Mouse (Mus musculus) MEL (cell line): ENCODE results near the gene Auts2.

Experiments used
- CTCF ChIP-seq, 3 experiments: IDR thresholded peaks in 2 of 3; conservative IDR thresholded peaks in 1 of 3; 2 replicates each; pipeline ENCODE4 v1.5.1; 2011 to 2012; ENCODE audit warnings: low read length in 3 of 3, low read depth in 2 of 3, mild to moderate bottlenecking in 2 of 3, improper control_type of control experiment in 1 of 3, inconsistent platforms in 1 of 3, mixed read lengths in 1 of 3, moderate library complexity in 1 of 3; ENCODE audit not compliant: control insufficient read depth in 1 of 3, insufficient read depth in 1 of 3, poor library complexity in 1 of 3, severe bottlenecking in 1 of 3
- ELF1 ChIP-seq: IDR thresholded peaks from 2 replicates; pipeline ENCODE4 v1.6.1; 2014; ENCODE audit warnings: low read depth, mild to moderate bottlenecking, inconsistent platforms, low read length, improper control_type of control experiment, moderate library complexity
- EP300 ChIP-seq, 2 experiments: IDR thresholded peaks; 2 replicates each; pipeline ENCODE4 v1.6.1; 2011; ENCODE audit warnings: improper control_type of control experiment in 2 of 2, low read length in 2 of 2, low read depth in 1 of 2, mild to moderate bottlenecking in 1 of 2
- MEF2A ChIP-seq: IDR thresholded peaks from 2 replicates; pipeline ENCODE4 v1.6.1; 2014; ENCODE audit warnings: low read depth, mild to moderate bottlenecking, inconsistent platforms, low read length, improper control_type of control experiment; ENCODE audit not compliant: poor library complexity, insufficient replicate concordance, severe bottlenecking; ENCODE audit errors: extremely low read depth
- POLR2A ChIP-seq, 2 experiments: IDR thresholded peaks; 2 replicates each; pipeline ENCODE4 v1.6.1; 2011 to 2012; ENCODE audit warnings: low read length in 2 of 2, mild to moderate bottlenecking in 2 of 2, control low read depth in 1 of 2, improper control_type of control experiment in 1 of 2, low read depth in 1 of 2, moderate library complexity in 1 of 2; ENCODE audit not compliant: control insufficient read depth in 1 of 2, insufficient read depth in 1 of 2, poor library complexity in 1 of 2
- POLR2AphosphoS2 ChIP-seq: IDR thresholded peaks from 2 replicates; pipeline ENCODE4 v1.6.1; 2011; ENCODE audit warnings: low read length, improper control_type of control experiment
- SIN3A ChIP-seq: IDR thresholded peaks from 2 replicates; pipeline ENCODE4 v1.6.1; 2012; ENCODE audit warnings: low read length, improper control_type of control experiment, inconsistent platforms
- TBP ChIP-seq: IDR thresholded peaks from 2 replicates; pipeline ENCODE4 v1.8.0; 2011; ENCODE audit warnings: low read depth, low read length, improper control_type of control experiment
- UBTF ChIP-seq: IDR thresholded peaks from 2 replicates; pipeline ENCODE4 v1.6.1; 2012; ENCODE audit warnings: low read depth, mild to moderate bottlenecking, inconsistent platforms, low read length, improper control_type of control experiment, moderate library complexity, borderline replicate concordance; ENCODE audit not compliant: insufficient read depth

DNA sequence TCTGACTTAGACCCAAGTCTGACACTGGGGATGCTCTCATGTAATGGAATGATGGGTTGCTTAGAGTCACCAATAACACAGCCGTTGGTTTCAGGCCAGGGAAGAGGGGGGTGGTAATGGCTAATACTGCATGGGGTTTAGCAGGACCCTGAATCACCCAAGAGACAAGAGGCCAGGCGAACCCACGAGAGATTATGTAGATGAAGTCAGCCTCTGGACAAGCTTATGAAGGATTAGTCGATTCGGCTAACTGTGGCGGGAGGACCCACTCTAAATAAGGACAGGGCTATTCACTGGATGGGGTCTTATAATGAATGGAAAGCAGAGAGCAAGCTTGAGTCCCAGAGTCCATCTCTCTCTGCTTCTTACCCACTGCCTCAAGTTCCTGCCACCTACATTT, 1084.4 kb downstream of the Auts2 start:
- TF ChIP-seq CTCF (IDR thresholded peaks at IDR 0.05 in 2 of 3, conservative IDR thresholded peaks at IDR 0.05 in 1 of 3; ENCODE audit: control insufficient read depth in 1 of 3, insufficient read depth in 1 of 3, low read depth in 2 of 3, low read length in 3 of 3, poor library complexity in 1 of 3, severe bottlenecking in 1 of 3) = no peak
- TF ChIP-seq MEF2A = no peak
- no peak for TF ChIP-seq POLR2A (IDR thresholded peaks at IDR 0.05; ENCODE audit: control insufficient read depth in 1 of 2, insufficient read depth in 1 of 2, low read depth in 1 of 2, low read length in 2 of 2, poor library complexity in 1 of 2)
- no peak for TF ChIP-seq SIN3A
- TF ChIP-seq EP300 (IDR thresholded peaks at IDR 0.05; ENCODE audit: low read depth in 1 of 2, low read length in 2 of 2) = no peak
- no peak for TF ChIP-seq TBP
- no peak for TF ChIP-seq POLR2AphosphoS2
- no peak for TF ChIP-seq ELF1
- TF ChIP-seq UBTF = no peak
